Mouse (Mus musculus) olfactory bulb, adult 2 months (tissue): ENCODE measurements around the gene Wbp11. TPM values are rescaled to one million over a fixed set of nuclear protein-coding genes. Genes with fewer than 3 reads are reported as not detected.
A peak's percentile ranks its signal among the peaks of the same experiment; 100 is the strongest.
"Not testable (repeated sequence)": the region's sequence is repeated elsewhere in the genome, so short reads cannot be mapped to it uniquely, and the experiment has no call there.

Experiments
- H3K27ac ChIP-seq: fragments of 200-500 bp; 2 replicates; pipeline ENCODE4 v1.5.1; 2012; ENCODE audit warnings: low read depth, low read length; ENCODE audit not compliant: insufficient read depth
- H3K4me1 ChIP-seq: fragments of 200-500 bp; 2 replicates; pipeline ENCODE4 v1.6.1; 2012; ENCODE audit warnings: low read length; ENCODE audit not compliant: control insufficient read depth, insufficient read depth
- H3K4me3 ChIP-seq: fragments of 200-500 bp; 2 replicates; pipeline ENCODE4 v1.5.1; 2012; ENCODE audit warnings: mild to moderate bottlenecking, low read depth, low read length, moderate library complexity; ENCODE audit not compliant: insufficient read depth
- CTCF ChIP-seq: fragments of 200-500 bp; IDR thresholded peaks from 2 replicates; pipeline ENCODE4 v1.5.1; 2012; ENCODE audit warnings: low read depth, mild to moderate bottlenecking, low read length, moderate library complexity; ENCODE audit not compliant: insufficient read depth
- POLR2A ChIP-seq: fragments of 200-500 bp; IDR thresholded peaks from 2 replicates; pipeline ENCODE4 v1.6.1; 2012; ENCODE audit warnings: mild to moderate bottlenecking, low read depth, low read length, moderate library complexity; ENCODE audit not compliant: insufficient read depth
- WGBS: fragments of 180-500 bp; shearing (Covaris S2); methylation state at CpG from one replicate; pipeline ENCODE4 v1.1.7; 2018; 5-methylcytosine and 5-hydroxymethylcytosine counted together
- polyA plus RNA-seq: library from polyadenylated mRNA; stranded (reverse); fragments of >200 nt; gene quantifications from 2 replicates; pipeline ENCODE4 v1.2.4, GENCODE M21; 2012; ENCODE audit warnings: low replicate concordance; ENCODE audit not compliant: missing spikeins, insufficient read depth, insufficient read length

The Wbp11 gene
- polyA plus RNA-seq, 1 experiment, result 319 TPM

GRCm38 (mm10) chr6:136803093-136803738 lies 24.8 kb downstream of the Wbp11 start:
- TF ChIP-seq CTCF (no peak), POLR2A (no peak)
- Histone ChIP-seq H3K27ac (peak overlapping the region; percentile 23; the same call in 1 of the 2 replicates), H3K4me3 (peak overlapping the region; percentile 56), H3K4me1 (peaks cover 4% of the 10 kb centered on the region; the same call in 1 of the 2 replicates)
- 17% methylated on average over 12 of the region's 12 CpGs for WGBS

GRCm38 (mm10) chr6:136801274-136801673 lies 26.8 kb downstream of the Wbp11 start:
- WGBS, result 91% methylated on average over 6 of the region's 6 CpGs
- H3K4me3 ChIP-seq, result no peak overlapping the region

GRCm38 (mm10) chr6:136800710-136801109 lies 27.3 kb downstream of the Wbp11 start:
- WGBS, result 95% methylated on average over 8 of the region's 8 CpGs
- no peak for TF ChIP-seq POLR2A
- TF ChIP-seq CTCF, result no peak
- H3K4me1 ChIP-seq, result no peaks in the 10 kb centered on the region

More at GRCm38 (mm10) chr6:136801274-136801673, 26.8 kb downstream of the Wbp11 start:
- TF ChIP-seq CTCF (no peak), POLR2A (no peak)
- Histone ChIP-seq H3K4me1 (no peaks in the 10 kb centered on the region), H3K27ac (no peak overlapping the region)

GRCm38 (mm10) chr6:136797874-136798693 lies 29.9 kb downstream of the Wbp11 start:
- H3K4me3 ChIP-seq, H3K27ac ChIP-seq, H3K4me1 ChIP-seq: not testable (repeated sequence)
- 87% methylated on average over 3 of the region's 3 CpGs for WGBS

More at GRCm38 (mm10) chr6:136800710-136801109, 27.3 kb downstream of the Wbp11 start:
- H3K4me3 ChIP-seq, result no peak overlapping the region
- no peak overlapping the region for H3K27ac ChIP-seq

GRCm38 (mm10) chr6:136795850-136796249 lies 32.2 kb downstream of the Wbp11 start:
- TF ChIP-seq POLR2A, result no peak
- TF ChIP-seq CTCF, result no peak

GRCm38 (mm10) chr6:136795110-136795509 lies 32.9 kb downstream of the Wbp11 start:
- Histone ChIP-seq H3K4me1 (peaks cover 9% of the 10 kb centered on the region; the same call in 1 of the 2 replicates), H3K4me3 (no peak overlapping the region), H3K27ac (no peak overlapping the region)
- TF ChIP-seq CTCF (no peak), POLR2A (no peak)
- WGBS, result 81% methylated on average over 1 of the region's 1 CpGs

More at GRCm38 (mm10) chr6:136795850-136796249, 32.2 kb downstream of the Wbp11 start:
- no peak overlapping the region for H3K4me3 ChIP-seq
- H3K27ac ChIP-seq, result no peak overlapping the region
- 58% methylated on average over 6 of the region's 6 CpGs for WGBS
- peaks cover 9% of the 10 kb centered on the region; the same call in 1 of the 2 replicates for H3K4me1 ChIP-seq

- Histone ChIP-seq H3K4me1 (peaks cover 9% of the 10 kb centered on the region; the same call in 1 of the 2 replicates), H3K4me3 (no peak overlapping the region), H3K27ac (no peak overlapping the region)
- TF ChIP-seq POLR2A (no peak), CTCF (no peak)
- WGBS, result 3% methylated on average over 23 of the region's 24 CpGs
Measured at GRCm38 (mm10) chr6:136793831-136794525, 34.1 kb downstream of the Wbp11 start.

- Histone ChIP-seq H3K4me3 (no peak overlapping the region), H3K4me1 (peaks cover 9% of the 10 kb centered on the region; the same call in 1 of the 2 replicates), H3K27ac (no peak overlapping the region)
- no peak for TF ChIP-seq CTCF
- TF ChIP-seq POLR2A, result no peak
- WGBS, result 46% methylated on average over 16 of the region's 16 CpGs
Measured at GRCm38 (mm10) chr6:136792884-136793758, 34.9 kb downstream of the Wbp11 start.
